Mouse (Mus musculus) lung, postnatal 10 days (tissue): ENCODE measurements around the gene Mapkap1.
A peak's percentile ranks its signal among the peaks of the same experiment; 100 is the strongest.

Source experiments
- DNase-seq: peaks from one replicate; pipeline ENCODE4 v3.0.0; 2021

The Mapkap1 gene

DNA sequence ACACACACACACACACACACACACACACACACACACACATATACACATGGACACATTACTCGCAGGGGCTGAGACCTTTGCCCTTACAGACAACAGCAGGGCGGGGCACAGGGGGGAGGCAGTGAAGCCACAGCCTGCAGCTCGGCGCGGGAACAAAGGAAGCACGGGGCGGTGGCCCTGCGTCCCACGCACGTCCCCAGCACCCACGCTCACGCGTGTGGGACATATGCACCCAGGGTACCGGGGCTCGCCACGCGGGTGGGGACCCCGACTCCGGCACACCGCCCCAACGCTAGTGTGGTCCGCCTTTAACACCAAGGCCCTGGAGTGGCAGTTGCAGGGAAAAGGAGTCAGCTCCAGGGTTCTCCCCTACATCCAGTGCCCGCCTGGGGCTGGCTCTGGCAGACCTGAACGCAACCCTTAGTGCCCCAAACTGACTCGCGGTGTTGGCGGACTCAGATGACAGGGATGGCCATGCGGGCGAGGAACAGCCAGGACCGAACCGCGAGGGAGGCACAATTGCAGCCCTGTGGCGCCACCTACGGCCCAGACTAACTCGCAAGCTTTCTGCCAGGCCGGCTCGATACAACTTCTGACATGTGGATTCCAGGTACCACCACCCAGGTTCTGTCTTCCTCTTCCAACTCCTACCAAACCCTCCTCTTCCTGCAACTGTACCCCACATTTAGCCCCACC, 232.5 kb downstream of the Mapkap1 start:
- peak; percentile 92 for DNase-seq

DNA sequence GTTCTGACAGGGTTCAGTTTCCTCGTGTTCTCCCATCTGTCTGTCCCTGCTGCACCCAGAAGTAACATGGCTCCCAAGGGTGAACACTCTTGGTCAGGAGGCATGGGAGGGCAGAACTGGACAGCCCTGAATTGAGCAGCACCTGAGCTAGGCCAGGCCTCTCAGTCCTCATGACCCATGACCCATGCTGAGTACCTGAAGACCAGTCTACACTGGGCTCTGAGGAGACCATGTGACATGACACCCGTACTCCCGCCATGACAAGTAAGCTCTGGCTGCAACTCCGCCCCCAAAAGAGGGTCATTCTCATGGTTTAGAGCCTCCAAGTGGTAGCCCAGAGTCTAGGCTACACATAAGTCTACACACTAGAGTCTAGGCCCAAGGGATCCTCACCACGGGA, 233.2 kb downstream of the Mapkap1 start:
- DNase-seq: no peak

GRCm38 (mm10) chr2:34642351-34642750, 235.8 kb downstream of the Mapkap1 start:
- peak; percentile 39 for DNase-seq

DNA sequence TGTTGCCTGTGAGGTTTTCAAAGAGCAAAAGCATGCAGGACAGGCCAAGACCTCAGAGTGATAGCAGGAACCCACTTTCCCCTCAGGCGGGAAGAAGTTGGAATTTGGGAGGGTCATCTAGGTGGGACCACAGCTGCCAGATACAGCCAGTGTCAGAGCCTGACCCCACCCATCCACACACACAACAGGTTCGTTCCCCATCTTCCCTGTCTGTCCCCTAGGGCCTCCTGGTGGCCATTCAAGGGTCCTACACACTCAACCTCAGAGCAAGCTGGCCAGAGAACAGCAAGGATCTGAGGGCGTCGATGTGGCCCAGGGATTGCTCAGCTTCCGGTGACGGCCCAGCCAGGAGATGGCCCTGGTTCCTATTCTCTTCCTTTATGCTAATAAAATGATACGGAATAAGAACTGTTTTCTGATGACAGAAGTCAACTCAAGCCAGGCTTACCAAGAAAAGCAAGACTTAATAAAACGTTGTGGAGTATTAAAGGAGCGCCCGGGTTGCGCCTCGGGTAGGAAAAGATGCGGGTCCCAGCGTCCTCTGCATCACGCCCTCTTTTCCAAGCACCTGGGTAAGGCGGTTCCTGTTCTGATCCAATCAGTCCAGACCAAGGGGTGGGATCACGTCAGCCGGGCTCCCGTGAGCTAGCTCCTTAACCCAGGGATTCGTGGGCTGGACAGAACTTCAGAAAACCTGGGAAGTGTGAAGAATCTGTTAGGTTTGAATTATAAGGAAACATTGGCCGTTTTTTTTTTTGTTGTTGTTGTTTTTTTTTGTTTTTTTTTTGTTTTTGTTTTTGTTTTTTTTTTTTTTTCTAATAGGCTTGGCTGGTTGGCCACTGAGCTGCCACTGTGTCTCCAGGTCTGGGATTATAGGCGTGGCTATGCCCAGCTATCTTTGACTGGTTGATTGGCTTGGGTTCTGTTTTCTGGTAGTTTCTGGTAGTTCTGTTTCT, 238.3 kb downstream of the Mapkap1 start:
- peak; percentile 62 for DNase-seq

GRCm38 (mm10) chr2:34645851-34646540, 239.4 kb downstream of the Mapkap1 start:
- peak; percentile 86 for DNase-seq

GRCm38 (mm10) chr2:34646541-34646865, 239.9 kb downstream of the Mapkap1 start:
- DNase-seq: no peak

- no peak for DNase-seq
Observed at GRCm38 (mm10) chr2:34647410-34647809, 240.8 kb downstream of the Mapkap1 start.

- no peak for DNase-seq
Observed at GRCm38 (mm10) chr2:34667820-34668219, 261.2 kb downstream of the Mapkap1 start.

GRCm38 (mm10) chr2:34668440-34669191, 262.0 kb downstream of the Mapkap1 start:
- DNase-seq: no peak

DNA sequence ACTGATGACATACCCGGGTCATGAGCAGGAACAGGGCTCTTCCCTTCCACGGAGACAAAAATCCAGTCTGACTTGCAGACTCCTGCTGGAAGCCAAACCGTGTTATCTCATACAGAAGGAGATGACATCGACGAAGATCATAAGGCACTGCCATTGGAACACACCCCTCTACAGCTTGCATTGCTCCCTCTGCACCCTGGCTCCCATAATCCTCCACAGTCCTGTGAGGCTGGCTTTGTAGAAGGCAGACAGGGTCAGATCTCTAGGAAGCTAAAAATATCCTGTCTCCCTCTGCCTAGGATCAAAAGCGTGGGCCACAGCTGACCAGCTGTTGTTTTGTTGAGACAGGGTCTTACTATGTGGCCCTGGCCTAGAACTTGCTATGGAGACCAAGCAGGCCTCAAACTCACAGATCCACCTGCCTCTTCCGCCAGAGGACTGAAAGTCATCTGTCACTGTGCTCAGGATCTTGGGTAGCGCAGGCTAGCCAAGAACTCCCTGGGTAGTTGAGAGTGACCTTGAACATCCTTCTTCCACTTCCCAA, 262.7 kb downstream of the Mapkap1 start:
- DNase-seq: peak; percentile 59

DNA sequence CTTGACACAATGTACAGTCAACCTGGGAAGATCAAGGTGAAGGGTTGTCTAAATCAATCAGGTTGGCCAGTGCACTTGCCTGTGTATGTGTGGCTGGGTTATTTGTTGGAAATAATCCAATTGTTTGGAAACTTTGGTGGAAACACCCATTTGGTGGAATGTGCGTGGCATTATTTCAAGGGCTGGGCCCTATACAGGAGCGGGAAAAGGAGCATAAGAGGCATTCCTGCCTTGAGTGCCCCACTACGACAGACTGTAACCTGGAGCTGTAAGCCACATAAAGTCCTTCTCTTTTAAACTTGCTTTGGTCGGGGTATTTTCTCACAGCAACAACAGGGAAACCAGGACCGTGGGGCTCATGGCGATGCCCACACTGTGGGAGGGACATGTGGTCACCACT, 263.9 kb downstream of the Mapkap1 start:
- DNase-seq: no peak

DNA sequence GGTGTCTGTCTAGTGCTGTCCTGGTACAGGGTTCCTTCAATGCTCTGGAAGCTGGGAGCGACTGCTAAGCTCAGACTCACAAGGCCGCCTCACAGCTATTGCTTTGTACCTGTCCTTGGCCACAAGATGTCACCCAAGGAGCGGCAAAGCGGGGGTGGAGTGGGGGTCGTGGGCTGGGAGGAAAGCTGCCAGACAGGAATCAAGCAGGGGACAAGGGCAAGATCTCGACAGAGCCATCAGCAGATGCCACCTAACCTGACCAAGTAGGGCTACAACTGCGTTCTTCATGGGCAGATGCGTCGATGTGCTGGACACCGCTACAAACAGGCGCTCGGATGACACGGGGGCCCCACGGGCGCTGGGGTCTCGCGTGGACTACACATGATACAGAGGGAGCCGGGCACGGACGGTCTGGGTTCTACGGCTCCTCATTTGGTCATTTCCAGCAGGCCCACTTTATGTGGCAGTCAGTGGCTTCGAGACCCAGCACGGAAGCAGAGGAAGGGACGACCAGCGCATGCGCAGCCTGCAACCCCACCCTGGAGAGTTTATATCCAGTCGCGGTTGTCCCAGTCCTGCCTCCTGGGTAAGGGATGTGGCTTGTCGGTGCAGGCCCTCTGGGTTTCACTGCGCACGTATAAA, 264.9 kb downstream of the Mapkap1 start:
- peak; percentile 70 for DNase-seq

DNA sequence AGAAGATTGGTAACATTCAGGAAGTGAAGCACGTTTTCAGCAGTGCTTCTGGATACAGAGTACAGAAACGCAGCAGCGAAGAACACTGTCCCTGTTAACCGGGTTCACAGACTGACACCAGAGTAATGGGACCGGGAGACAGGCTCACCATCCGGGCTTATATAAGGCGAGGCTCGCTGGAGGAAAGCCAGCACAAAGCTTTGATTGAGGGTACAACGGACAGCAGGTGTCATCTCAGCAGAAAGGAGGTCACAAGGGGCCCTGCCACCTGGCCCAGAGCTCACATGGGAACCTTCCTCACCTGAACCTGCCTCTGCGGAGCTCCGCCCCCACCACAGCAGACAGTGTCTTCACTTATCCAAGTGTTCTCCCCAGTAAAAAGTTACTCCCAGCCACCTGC, 267.3 kb downstream of the Mapkap1 start:
- no peak for DNase-seq
